Mouse (Mus musculus) forebrain, embryonic 11.5 days (tissue): ENCODE measurements around the gene Asic2. TPM values are rescaled to one million over a fixed set of nuclear protein-coding genes. Genes with fewer than 3 reads are reported as not detected.

Source experiments
- ATAC-seq: fragments of 200-750 bp; cut with Nextera tagmentation; replicated peaks from 2 replicates; pipeline ENCODE4 v1.8.0; 2017; ENCODE audit warnings: moderate TSS enrichment; ENCODE audit not compliant: low FRiP score
- DNase-seq: peaks from one replicate; pipeline ENCODE4 v3.0.0-alpha.2; 2017; ENCODE audit warnings: low spot score
- H3K27ac ChIP-seq: fragments of 300-500 bp; sonication (generic); 2 replicates; pipeline ENCODE4 v1.5.1; 2014; ENCODE audit warnings: low read depth, low read length
- H3K27me3 ChIP-seq: fragments of 300-500 bp; sonication (generic); 2 replicates; pipeline ENCODE4 v1.6.1; 2014; ENCODE audit warnings: mild to moderate bottlenecking, low read length, mixed read lengths; ENCODE audit not compliant: control insufficient read depth, insufficient read depth
- H3K36me3 ChIP-seq: fragments of 300-500 bp; sonication (generic); 2 replicates; pipeline ENCODE4 v1.6.1; 2014; ENCODE audit warnings: mild to moderate bottlenecking, low read length, moderate library complexity, mixed read lengths; ENCODE audit not compliant: control insufficient read depth, insufficient read depth
- H3K4me1 ChIP-seq: fragments of 300-500 bp; sonication (generic); replicated peaks from 2 replicates; pipeline ENCODE4 v1.6.1; 2014; ENCODE audit warnings: low read length, mixed read lengths; ENCODE audit not compliant: control insufficient read depth, insufficient read depth
- H3K4me2 ChIP-seq: fragments of 300-500 bp; sonication (generic); 2 replicates; pipeline ENCODE4 v1.6.1; 2014; ENCODE audit warnings: low read depth, mild to moderate bottlenecking, low read length, moderate library complexity, mixed read lengths; ENCODE audit not compliant: severe bottlenecking
- H3K4me3 ChIP-seq: fragments of 300-500 bp; sonication (generic); 2 replicates; pipeline ENCODE4 v1.5.1; 2014; ENCODE audit warnings: low read depth, low read length
- H3K9ac ChIP-seq: fragments of 300-500 bp; sonication (generic); 2 replicates; pipeline ENCODE4 v1.6.1; 2014; ENCODE audit warnings: low read length
- H3K9me3 ChIP-seq: fragments of 300-500 bp; sonication (generic); 2 replicates; pipeline ENCODE4 v1.6.1; 2016; ENCODE audit warnings: low read length, mixed read lengths; ENCODE audit not compliant: control insufficient read depth
- WGBS: fragments of 180-500 bp; shearing (Covaris S2); extraction: QIAGEN DNeasy Blood & Tissue Kit; methylation state at CpG from one replicate; pipeline ENCODE4 v1.1.7; 2014; 5-methylcytosine and 5-hydroxymethylcytosine counted together
- polyA plus RNA-seq: library from polyadenylated mRNA; unstranded; fragments of >200 nt; fragmentation: Nextera tagmentation; extraction: Ambion mirVana; gene quantifications from 2 replicates; pipeline ENCODE4 v1.2.1, GENCODE M21; 2014

The Asic2 gene
- polyA plus RNA-seq, 1 experiment from 2014 or later = 0.94 TPM

GRCm38 (mm10) chr11:80856827-80857226, 1111.4 kb downstream of the Asic2 start:
- Histone ChIP-seq H3K27me3 (no peaks in the 10 kb centered on the region), H3K4me1 (no peaks in the 10 kb centered on the region), H3K36me3 (no peaks in the 10 kb centered on the region), H3K27ac (no peak overlapping the region), H3K9ac (no peak overlapping the region), H3K9me3 (no peaks in the 10 kb centered on the region), H3K4me3 (no peak overlapping the region), H3K4me2 (no peak overlapping the region)
- ATAC-seq (no peak), DNase-seq (no peak)
- WGBS = 86% methylated on average over 2 of the region's 2 CpGs

DNA sequence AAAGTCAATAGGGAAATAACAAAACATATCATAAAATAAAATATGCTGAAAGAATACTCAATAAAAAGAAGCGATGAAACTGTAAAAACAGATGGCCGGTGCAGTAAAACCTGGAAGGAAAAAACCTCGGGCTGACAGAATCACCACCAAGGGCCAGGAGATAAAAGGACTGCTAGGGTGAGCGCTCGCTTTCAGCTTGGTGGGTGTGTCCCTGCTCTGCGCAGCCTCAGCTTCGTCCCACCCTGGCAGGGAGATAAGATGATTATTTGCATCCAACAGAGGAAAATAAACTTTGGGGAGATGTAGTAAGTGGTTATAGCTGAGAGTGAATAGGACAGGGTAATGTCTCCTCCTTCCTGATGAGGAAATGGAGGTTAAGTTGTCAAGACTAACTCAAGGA, 1113.3 kb downstream of the Asic2 start:
- WGBS = 76% methylated on average over 7 of the region's 7 CpGs
- no peak overlapping the region for H3K4me3 ChIP-seq
- H3K9ac ChIP-seq = no peak overlapping the region
- ATAC-seq (no peak), DNase-seq (no peak)
- no peaks in the 10 kb centered on the region for H3K36me3 ChIP-seq
- no peaks in the 10 kb centered on the region for H3K27me3 ChIP-seq
- H3K27ac ChIP-seq = no peak overlapping the region
- H3K4me1 ChIP-seq = no peaks in the 10 kb centered on the region
- H3K4me2 ChIP-seq = no peak overlapping the region
- no peaks in the 10 kb centered on the region for H3K9me3 ChIP-seq

- 92% methylated on average over 11 of the region's 11 CpGs for WGBS
- no peak overlapping the region for H3K27ac ChIP-seq
Observed at GRCm38 (mm10) chr11:80854430-80854829, 1113.8 kb downstream of the Asic2 start.

GRCm38 (mm10) chr11:80853014-80853413, 1115.2 kb downstream of the Asic2 start:
- H3K27me3 ChIP-seq = no peaks in the 10 kb centered on the region
- ATAC-seq (no peak), DNase-seq (no peak)
- 58% methylated on average over 3 of the region's 3 CpGs for WGBS
- H3K36me3 ChIP-seq = no peaks in the 10 kb centered on the region
- H3K9me3 ChIP-seq = no peaks in the 10 kb centered on the region
- no peak overlapping the region for H3K4me2 ChIP-seq
- H3K4me1 ChIP-seq = no peaks in the 10 kb centered on the region
- H3K4me3 ChIP-seq = no peak overlapping the region
- no peak overlapping the region for H3K9ac ChIP-seq
- no peak overlapping the region for H3K27ac ChIP-seq

More at GRCm38 (mm10) chr11:80854430-80854829, 1113.8 kb downstream of the Asic2 start:
- DNase-seq = no peak
- no peak overlapping the region for H3K4me3 ChIP-seq
- no peaks in the 10 kb centered on the region for H3K36me3 ChIP-seq
- no peak overlapping the region for H3K9ac ChIP-seq
- H3K4me2 ChIP-seq = no peak overlapping the region
- no peaks in the 10 kb centered on the region for H3K4me1 ChIP-seq
- no peak for ATAC-seq
- H3K27me3 ChIP-seq = no peaks in the 10 kb centered on the region
- no peaks in the 10 kb centered on the region for H3K9me3 ChIP-seq

DNA sequence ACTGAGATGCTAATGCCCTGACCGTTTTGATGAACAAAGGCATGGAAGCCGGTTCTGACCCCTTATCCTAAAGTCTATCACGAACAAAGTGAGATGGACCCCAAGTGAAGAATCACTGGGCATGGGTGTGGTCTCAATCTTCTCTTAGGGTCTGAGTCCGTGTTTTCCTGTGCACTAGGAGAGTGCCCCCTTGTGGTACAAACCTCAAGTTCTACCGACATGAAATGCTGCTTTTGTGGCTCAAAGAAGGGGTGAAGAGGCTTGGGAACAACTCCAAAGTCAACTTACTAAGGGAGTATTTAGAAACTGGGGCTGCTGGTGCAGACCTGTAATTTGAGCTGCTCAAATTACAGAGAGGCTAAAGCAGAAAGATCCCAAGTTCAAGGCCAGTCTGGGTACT, 1116.4 kb downstream of the Asic2 start:
- Histone ChIP-seq H3K4me3 (no peak overlapping the region), H3K9ac (no peak overlapping the region), H3K9me3 (no peaks in the 10 kb centered on the region), H3K4me2 (no peak overlapping the region), H3K36me3 (no peaks in the 10 kb centered on the region), H3K27me3 (no peaks in the 10 kb centered on the region), H3K27ac (no peak overlapping the region), H3K4me1 (no peaks in the 10 kb centered on the region)
- WGBS = 43% methylated on average over 5 of the region's 5 CpGs
- ATAC-seq (no peak), DNase-seq (no peak)

DNA sequence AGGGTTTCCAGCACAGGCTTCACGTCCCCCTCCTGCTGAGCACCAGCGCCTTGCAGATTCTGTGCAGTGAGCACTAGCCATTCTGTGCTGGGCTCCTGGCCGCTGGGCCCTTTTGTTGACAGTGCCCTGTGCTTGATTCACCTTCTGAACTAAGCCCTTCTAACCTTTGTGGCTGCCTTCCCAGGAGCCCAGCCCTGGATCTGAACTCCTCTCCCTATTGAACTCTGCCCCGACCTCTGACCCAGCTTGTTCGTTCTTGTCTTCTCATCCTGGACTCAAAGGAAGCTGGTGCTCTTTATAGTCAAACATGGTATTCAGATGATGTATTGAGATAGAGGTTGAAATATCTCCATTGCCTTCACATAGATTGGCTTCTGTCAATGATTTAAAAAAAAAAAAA, 1120.1 kb downstream of the Asic2 start:
- no peaks in the 10 kb centered on the region for H3K27me3 ChIP-seq
- no peak overlapping the region for H3K27ac ChIP-seq
- H3K4me1 ChIP-seq = no peaks in the 10 kb centered on the region
- no peak overlapping the region for H3K4me3 ChIP-seq
- H3K4me2 ChIP-seq = no peak overlapping the region
- no peaks in the 10 kb centered on the region for H3K9me3 ChIP-seq
- WGBS = 50% methylated on average over 5 of the region's 5 CpGs
- ATAC-seq = no peak
- no peak for DNase-seq
- no peak overlapping the region for H3K9ac ChIP-seq
- H3K36me3 ChIP-seq = no peaks in the 10 kb centered on the region

DNA sequence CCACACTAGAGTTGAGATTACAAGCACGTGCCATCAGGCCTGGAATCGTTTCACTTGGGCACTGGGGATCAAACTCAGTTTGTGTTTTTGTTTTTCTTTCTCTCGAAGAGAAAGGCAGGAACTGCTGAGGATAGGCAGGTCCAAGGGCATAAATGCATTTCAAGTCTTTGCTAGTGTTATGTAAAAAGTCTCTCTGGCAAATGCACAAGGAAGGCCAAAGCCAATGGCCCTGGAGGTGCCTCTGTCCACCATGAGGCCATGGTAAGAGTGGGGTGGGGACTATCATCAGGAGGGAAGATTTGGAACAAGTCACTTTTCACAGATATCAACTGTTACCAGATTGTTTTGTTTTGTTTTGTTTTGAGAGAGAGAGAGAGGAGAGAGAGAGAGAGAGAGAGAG, 1122.1 kb downstream of the Asic2 start:
- no peak overlapping the region for H3K4me3 ChIP-seq
- no peaks in the 10 kb centered on the region for H3K9me3 ChIP-seq
- H3K9ac ChIP-seq = no peak overlapping the region
- no peaks in the 10 kb centered on the region for H3K27me3 ChIP-seq
- DNase-seq = no peak
- no peak overlapping the region for H3K4me2 ChIP-seq
- H3K4me1 ChIP-seq = no peaks in the 10 kb centered on the region
- ATAC-seq = no peak
- H3K36me3 ChIP-seq = no peaks in the 10 kb centered on the region
- 71% methylated on average over 3 of the region's 3 CpGs for WGBS
- no peak overlapping the region for H3K27ac ChIP-seq

DNA sequence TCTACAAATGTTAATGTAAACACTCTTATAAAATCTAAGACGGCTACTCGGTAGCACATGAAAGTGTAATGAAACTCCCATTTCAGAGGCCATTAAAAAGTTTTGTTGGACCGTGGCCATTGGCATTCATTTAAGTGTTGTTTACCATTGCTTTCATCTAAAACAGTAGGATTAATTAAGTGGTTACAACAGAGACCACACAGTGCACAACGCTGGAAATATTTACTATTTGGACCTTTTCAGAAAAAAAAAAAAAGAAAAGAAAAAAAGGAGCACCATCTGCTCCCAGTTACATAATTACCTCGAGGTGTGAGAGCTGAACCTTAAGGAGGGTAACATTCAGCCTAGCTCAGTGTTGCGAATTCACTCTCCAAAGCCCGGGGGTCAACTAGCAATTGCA, 1122.8 kb downstream of the Asic2 start:
- no peak overlapping the region for H3K27ac ChIP-seq
- no peak overlapping the region for H3K9ac ChIP-seq
- ATAC-seq (no peak), DNase-seq (no peak)
- WGBS = 60% methylated on average over 7 of the region's 7 CpGs
- no peak overlapping the region for H3K4me3 ChIP-seq
- no peaks in the 10 kb centered on the region for H3K36me3 ChIP-seq
- H3K27me3 ChIP-seq = no peaks in the 10 kb centered on the region
- no peaks in the 10 kb centered on the region for H3K9me3 ChIP-seq
- H3K4me2 ChIP-seq = no peak overlapping the region
- no peaks in the 10 kb centered on the region for H3K4me1 ChIP-seq

DNA sequence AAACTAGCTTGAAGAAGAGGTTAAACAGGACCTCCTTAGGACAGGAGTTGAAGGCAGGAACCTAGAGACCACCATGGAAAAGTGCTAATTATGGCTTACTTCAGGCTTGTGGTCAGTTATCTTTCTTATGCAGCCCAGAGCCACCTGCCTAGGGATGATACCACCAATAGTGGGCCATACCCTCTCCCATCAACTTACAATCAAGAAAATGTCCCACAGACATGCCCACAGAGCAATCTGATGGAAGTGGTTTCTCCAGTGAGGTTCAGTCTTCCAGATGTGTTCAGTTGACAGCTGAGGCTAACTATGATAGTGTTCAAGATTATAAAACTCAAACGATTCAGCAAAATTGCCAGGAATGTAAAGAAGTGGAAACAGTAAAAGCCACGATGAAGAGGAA, 1124.8 kb downstream of the Asic2 start:
- no peak for ATAC-seq
- WGBS = 95% methylated on average over 2 of the region's 2 CpGs
- H3K4me2 ChIP-seq = no peak overlapping the region
- no peaks in the 10 kb centered on the region for H3K9me3 ChIP-seq
- no peak overlapping the region for H3K27ac ChIP-seq
- no peaks in the 10 kb centered on the region for H3K27me3 ChIP-seq
- H3K36me3 ChIP-seq = no peaks in the 10 kb centered on the region
- no peak overlapping the region for H3K9ac ChIP-seq
- no peaks in the 10 kb centered on the region for H3K4me1 ChIP-seq
- DNase-seq = no peak
- H3K4me3 ChIP-seq = no peak overlapping the region
